8 mouse cellular contexts compared by ENCODE assay signal in the genomic region with DNA sequence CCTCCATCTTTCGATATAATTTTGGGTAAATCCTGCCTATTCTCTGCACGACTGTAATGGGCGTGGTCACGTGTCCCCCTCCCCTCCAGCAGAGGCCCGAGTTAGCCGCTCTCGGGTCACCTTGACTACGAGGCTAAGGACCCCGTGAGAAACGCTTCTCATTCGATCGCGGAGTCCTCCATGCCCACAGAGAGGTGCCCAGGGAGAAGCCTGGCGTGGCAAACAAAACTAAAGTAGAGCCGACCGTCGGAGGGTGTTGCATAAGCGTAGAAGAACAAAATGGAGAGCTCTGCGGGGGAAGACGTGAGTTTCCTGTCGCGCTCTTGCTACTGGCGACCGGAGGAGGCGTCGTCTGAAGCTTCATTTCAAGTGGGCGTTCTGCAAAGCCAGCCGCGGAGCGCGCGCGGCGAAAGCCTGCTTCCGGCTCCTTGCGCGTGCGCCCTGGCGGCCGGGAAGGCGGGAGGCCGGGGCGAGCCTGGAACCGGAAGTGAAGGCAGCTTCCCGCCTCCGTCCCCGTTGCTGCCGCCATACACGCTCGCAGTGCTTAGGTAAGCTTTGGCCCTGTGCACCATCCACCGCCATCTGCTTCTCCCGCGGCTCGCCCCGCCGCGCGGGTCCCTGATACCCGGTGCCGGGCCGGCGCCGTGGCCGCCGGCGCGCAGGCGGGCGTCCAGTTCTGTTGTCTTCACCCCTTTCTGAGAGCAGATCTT. TPM values are rescaled to one million over a fixed set of nuclear protein-coding genes. Genes with fewer than 3 reads are reported as not detected.
DNase-seq lines count a peak whose midpoint lies in the region; ATAC-seq lines count a peak whose summit lies in the region.

A gene (plus strand): TSS at position 442 of the 710 bp plus-strand sequence.

- peak within 1 kb of the TSS; percentile 75 for H3K4me3 ChIP-seq in hindbrain, embryonic 12.5 days

- H3K27ac ChIP-seq in hindbrain, embryonic 12.5 days: peak within 1 kb of the TSS; percentile 98

- H3K9me3 ChIP-seq in hindbrain, embryonic 12.5 days (replicated peaks): no peaks in the 10 kb centered on the region

- peak; percentile 98 for DNase-seq in NIH3T3 (ENCODE audit: low read depth)
- peak; percentile 96 to 98 for DNase-seq in cerebellum, postnatal 10 days
- peak; percentile 94 to 96 for DNase-seq in frontal cortex, postnatal 10 days (ENCODE audit: low spot score in 2 of 2)
- peak; percentile 97 to 98 for DNase-seq in layer of hippocampus, postnatal 14 days (ENCODE audit: low spot score in 2 of 2)
- DNase-seq in lung, postnatal 14 days: peak; percentile 95
- DNase-seq in retina, adult 2 months (ENCODE audit: low read depth, low spot score): peak; percentile 92
- DNase-seq in thymus, postnatal 36 days: peak; percentile 95 to 97

- peaks cover 46% of the 10 kb centered on the region for H3K4me1 ChIP-seq in hindbrain, embryonic 12.5 days

- peaks cover 32% of the 10 kb centered on the region for H3K36me3 ChIP-seq in hindbrain, embryonic 12.5 days

- peak within 1 kb of the TSS; percentile 96 for H3K9ac ChIP-seq in hindbrain, embryonic 12.5 days

- peak within 1 kb of the TSS; percentile 92 for H3K4me2 ChIP-seq in hindbrain, embryonic 12.5 days (replicated peaks)

- under 1% methylated on average over 67 of the region's 69 CpGs for WGBS in hindbrain, embryonic 12.5 days

- H3K27me3 ChIP-seq in hindbrain, embryonic 12.5 days: no peaks in the 10 kb centered on the region

- ATAC-seq in hindbrain, embryonic 12.5 days (ENCODE audit: low FRiP score): peak; percentile 90

RNA-seq across cellular contexts. Expression of the gene that starts here (rescaled TPM):
- 480 and 488 TPM in 2 replicates for polyA plus RNA-seq in hindbrain, embryonic 12.5 days (2016; fragmentation: Nextera tagmentation; extraction: Ambion mirVana)
- total RNA-seq in layer of hippocampus, postnatal 14 days (2021): 100 to 1,000 TPM; 234 to 244 TPM

Comparison
In these comparisons a context has a peak if more than half of its experiments do, and no peak if none do; other contexts are left out.
1. Peak in every context shown above with its lines: DNase-seq, ATAC-seq, H3K4me3 ChIP-seq and H3K27ac ChIP-seq.